Mouse (Mus musculus) lung, postnatal 0 days (tissue): ENCODE results near the gene Mtg2. TPM values are rescaled to one million over a fixed set of nuclear protein-coding genes. Genes with fewer than 3 reads are reported as not detected.

ENCODE experiments used
- ATAC-seq: fragments of 200-750 bp; cut with Nextera tagmentation; 2 replicates; pipeline ENCODE4 v1.8.0; 2017; ENCODE audit warnings: moderate library complexity
- DNase-seq: peaks from one replicate; pipeline ENCODE4 v3.0.0-alpha.2; 2016; ENCODE audit warnings: low spot score
- H3K27ac ChIP-seq: fragments of 300-500 bp; sonication (generic); 2 replicates; pipeline ENCODE4 v1.5.1; 2014; ENCODE audit warnings: antibody characterized with exemption, mild to moderate bottlenecking, low read length, mixed read lengths
- H3K27me3 ChIP-seq: fragments of 300-500 bp; sonication (generic); replicated peaks from 2 replicates; pipeline ENCODE4 v1.6.1; 2014; ENCODE audit warnings: low read length, mixed read lengths; ENCODE audit not compliant: insufficient read depth
- H3K36me3 ChIP-seq: fragments of 300-500 bp; sonication (generic); 2 replicates; pipeline ENCODE4 v1.6.1; 2014; ENCODE audit warnings: low read length, mixed read lengths; ENCODE audit not compliant: insufficient read depth
- H3K4me1 ChIP-seq: fragments of 300-500 bp; sonication (generic); 2 replicates; pipeline ENCODE4 v1.6.1; 2014; ENCODE audit warnings: antibody characterized with exemption, low read depth, low read length, mixed read lengths; ENCODE audit not compliant: insufficient read depth
- H3K4me2 ChIP-seq: fragments of 300-500 bp; sonication (generic); replicated peaks from 2 replicates; pipeline ENCODE4 v1.6.1; 2014; ENCODE audit warnings: low read depth, mild to moderate bottlenecking, low read length, moderate library complexity, mixed read lengths
- H3K4me3 ChIP-seq: fragments of 300-500 bp; sonication (generic); 2 replicates; pipeline ENCODE4 v1.5.1; 2014; ENCODE audit warnings: low read depth, low read length
- H3K9ac ChIP-seq: fragments of 300-500 bp; sonication (generic); replicated peaks from 2 replicates; pipeline ENCODE4 v1.6.1; 2014; ENCODE audit warnings: low read depth, mild to moderate bottlenecking
- H3K9me3 ChIP-seq: fragments of 300-500 bp; sonication (generic); 2 replicates; pipeline ENCODE4 v1.6.1; 2016; ENCODE audit warnings: low read length, mixed read lengths
- CTCF ChIP-seq: IDR thresholded peaks from 2 replicates; pipeline ENCODE4 v1.5.1; 2016; ENCODE audit warnings: antibody characterized with exemption, mild to moderate bottlenecking
- EP300 ChIP-seq: IDR thresholded peaks from 2 replicates; pipeline ENCODE4 v1.6.1; 2016; ENCODE audit warnings: antibody characterized with exemption, mild to moderate bottlenecking, control low read depth
- WGBS: fragments of 180-500 bp; shearing (Covaris S2); extraction: QIAGEN DNeasy Blood & Tissue Kit; methylation state at CpG from one replicate; pipeline ENCODE4 v1.1.7; 2014; 5-methylcytosine and 5-hydroxymethylcytosine counted together
- polyA plus RNA-seq: library from polyadenylated mRNA; unstranded; fragments of >200 nt; fragmentation: Nextera tagmentation; extraction: Ambion mirVana; gene quantifications from 2 replicates; pipeline ENCODE4 v1.2.1, GENCODE M21; 2015

Gene Mtg2
- polyA plus RNA-seq, 1 experiment from 2014 or later: 18.7 TPM

DNA sequence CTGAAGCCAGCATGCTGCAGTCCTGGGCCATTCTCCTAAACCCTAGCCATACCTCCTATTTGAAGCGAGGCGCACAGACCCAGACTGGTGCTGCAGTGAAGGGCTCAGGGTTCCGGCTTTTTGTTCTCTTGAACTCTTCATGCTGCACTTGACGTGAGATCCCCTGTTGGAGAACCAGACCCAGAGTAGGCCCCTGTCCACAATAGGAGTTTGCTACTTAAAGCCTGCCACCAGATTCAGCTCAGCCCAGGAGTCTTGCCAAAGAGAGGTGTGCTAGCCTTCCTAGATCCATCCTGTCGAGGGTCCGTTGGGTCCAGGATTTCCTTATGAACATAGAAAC, 44.6 kb upstream of the Mtg2 start:
- H3K9ac ChIP-seq: peak overlapping the region; percentile 81
- H3K27ac ChIP-seq: peak overlapping the region; percentile 91; the same call in 1 of the 2 replicates
- TF ChIP-seq CTCF (no peak), EP300 (no peak)
- peak overlapping the region; percentile 99 for H3K4me2 ChIP-seq
- H3K9me3 ChIP-seq: no peaks in the 10 kb centered on the region
- peaks cover 19% of the 10 kb centered on the region; the same call in 1 of the 2 replicates for H3K36me3 ChIP-seq
- DNase-seq (no peak), ATAC-seq (no peak)
- peaks cover 3% of the 10 kb centered on the region; the same call in 1 of the 2 replicates for H3K27me3 ChIP-seq
- 9% methylated on average over 6 of the region's 6 CpGs for WGBS
- peaks cover 24% of the 10 kb centered on the region; the same call in 1 of the 2 replicates for H3K4me1 ChIP-seq
- H3K4me3 ChIP-seq: peak overlapping the region; percentile 93

DNA sequence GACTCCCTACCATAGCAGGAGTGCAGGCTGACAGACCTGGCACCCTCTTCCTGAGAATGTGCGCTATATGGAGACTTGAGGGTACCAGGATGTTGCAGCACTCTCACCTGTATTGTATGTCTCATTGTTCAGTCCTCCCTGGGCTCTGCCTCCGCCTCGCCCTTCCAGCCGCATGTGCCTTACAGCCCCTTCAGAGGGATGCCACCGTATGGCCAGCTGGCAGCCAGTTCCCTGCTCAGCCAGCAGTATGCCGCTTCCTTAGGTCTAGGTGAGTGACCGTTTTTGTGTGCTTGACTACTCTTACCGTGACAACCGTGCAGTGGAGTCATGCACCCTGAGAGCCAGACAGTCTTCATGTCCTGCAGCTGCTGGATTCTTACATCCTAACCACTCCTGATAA, 42.6 kb upstream of the Mtg2 start:
- Histone ChIP-seq H3K4me3 (no peak overlapping the region), H3K9ac (no peak overlapping the region), H3K27ac (no peak overlapping the region), H3K27me3 (no peaks in the 10 kb centered on the region), H3K36me3 (peaks cover 36% of the 10 kb centered on the region), H3K9me3 (no peaks in the 10 kb centered on the region), H3K4me1 (peaks cover 24% of the 10 kb centered on the region; the same call in 1 of the 2 replicates), H3K4me2 (no peak overlapping the region)
- no peak for ATAC-seq
- TF ChIP-seq EP300 (no peak), CTCF (no peak)
- no peak for DNase-seq
- WGBS: 79% methylated on average over 9 of the region's 9 CpGs

DNA sequence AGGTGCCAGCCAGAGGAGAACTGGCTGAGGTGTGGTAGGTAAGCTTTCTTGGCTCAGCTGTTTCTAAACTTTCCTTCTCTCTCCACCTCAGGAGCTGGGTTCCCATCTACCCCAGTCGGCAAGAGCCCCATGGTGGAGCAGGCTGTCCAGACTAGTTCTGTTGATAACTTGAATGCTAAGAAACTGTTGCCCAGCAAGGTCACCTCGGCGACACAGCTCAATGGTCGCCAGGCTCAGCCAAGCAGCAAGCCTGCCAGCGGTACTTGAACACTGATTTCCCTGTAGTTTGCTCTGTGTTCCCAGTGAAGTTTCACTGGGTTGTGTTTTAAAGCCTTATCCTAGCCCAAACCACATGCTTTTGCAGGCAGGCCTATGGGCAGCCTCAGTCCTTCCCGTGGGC, 39.1 kb upstream of the Mtg2 start:
- Histone ChIP-seq H3K9ac (no peak overlapping the region), H3K4me3 (no peak overlapping the region), H3K9me3 (no peaks in the 10 kb centered on the region), H3K4me2 (no peak overlapping the region), H3K4me1 (peaks cover 16% of the 10 kb centered on the region; the same call in 1 of the 2 replicates), H3K27ac (no peak overlapping the region), H3K27me3 (no peaks in the 10 kb centered on the region), H3K36me3 (peaks cover 50% of the 10 kb centered on the region)
- 84% methylated on average over 6 of the region's 6 CpGs for WGBS
- DNase-seq (no peak), ATAC-seq (no peak)
- TF ChIP-seq EP300 (no peak), CTCF (no peak)

DNA sequence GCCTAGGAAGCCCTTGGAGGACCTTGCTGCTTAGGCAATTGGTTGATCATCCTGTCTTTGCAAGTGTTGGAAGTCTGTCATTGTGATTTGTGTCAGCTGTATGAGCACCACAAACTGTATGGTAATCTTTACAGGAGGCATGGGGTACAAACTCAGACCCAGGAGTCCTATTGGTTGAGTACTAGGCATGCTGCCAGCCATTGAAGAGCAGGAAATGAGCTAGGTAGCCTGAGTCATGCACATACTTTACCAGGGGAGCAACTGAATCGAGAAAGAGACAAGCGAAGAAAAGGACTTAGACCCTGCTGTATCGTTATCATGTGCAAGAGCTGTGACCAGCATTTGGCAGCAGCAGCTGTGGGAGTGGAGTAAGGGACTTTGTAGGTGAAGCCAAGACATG, 37.5 kb upstream of the Mtg2 start:
- ATAC-seq (peak; percentile 57; the same call in 1 of the 2 replicates), DNase-seq (no peak)
- Histone ChIP-seq H3K27ac (no peak overlapping the region), H3K9me3 (no peaks in the 10 kb centered on the region), H3K9ac (no peak overlapping the region), H3K4me3 (no peak overlapping the region), H3K4me1 (no peaks in the 10 kb centered on the region), H3K27me3 (no peaks in the 10 kb centered on the region), H3K36me3 (peaks cover 58% of the 10 kb centered on the region), H3K4me2 (no peak overlapping the region)
- WGBS: 58% methylated on average over 3 of the region's 3 CpGs
- TF ChIP-seq CTCF (no peak), EP300 (no peak)

DNA sequence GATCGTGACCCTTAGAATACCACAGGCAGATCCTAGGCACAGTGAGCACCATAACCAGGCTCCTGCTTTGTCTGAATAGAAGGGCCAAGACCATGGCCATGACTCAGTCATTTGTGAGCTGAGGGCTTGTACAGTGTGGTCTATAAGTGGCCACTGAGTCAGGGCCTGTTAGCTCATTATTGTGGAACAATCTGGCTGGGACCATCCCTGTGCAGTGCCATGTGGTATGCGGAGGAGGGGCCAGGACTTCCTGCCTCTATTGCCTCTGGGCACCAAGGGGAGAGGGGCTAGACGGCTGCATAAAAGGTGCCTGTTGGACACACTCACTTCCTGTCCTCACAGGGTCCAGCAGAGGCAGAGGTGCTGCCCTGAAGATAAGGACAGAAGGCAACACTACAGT, 36.4 kb upstream of the Mtg2 start:
- no peak overlapping the region for H3K27ac ChIP-seq
- H3K36me3 ChIP-seq: peaks cover 55% of the 10 kb centered on the region
- no peak overlapping the region for H3K4me3 ChIP-seq
- WGBS: 64% methylated on average over 3 of the region's 3 CpGs
- no peak for DNase-seq
- no peak for ATAC-seq
- no peak overlapping the region for H3K9ac ChIP-seq
- no peak overlapping the region for H3K4me2 ChIP-seq
- no peak for TF ChIP-seq EP300
- TF ChIP-seq CTCF: no peak
- H3K9me3 ChIP-seq: no peaks in the 10 kb centered on the region
- H3K4me1 ChIP-seq: no peaks in the 10 kb centered on the region
- H3K27me3 ChIP-seq: no peaks in the 10 kb centered on the region

DNA sequence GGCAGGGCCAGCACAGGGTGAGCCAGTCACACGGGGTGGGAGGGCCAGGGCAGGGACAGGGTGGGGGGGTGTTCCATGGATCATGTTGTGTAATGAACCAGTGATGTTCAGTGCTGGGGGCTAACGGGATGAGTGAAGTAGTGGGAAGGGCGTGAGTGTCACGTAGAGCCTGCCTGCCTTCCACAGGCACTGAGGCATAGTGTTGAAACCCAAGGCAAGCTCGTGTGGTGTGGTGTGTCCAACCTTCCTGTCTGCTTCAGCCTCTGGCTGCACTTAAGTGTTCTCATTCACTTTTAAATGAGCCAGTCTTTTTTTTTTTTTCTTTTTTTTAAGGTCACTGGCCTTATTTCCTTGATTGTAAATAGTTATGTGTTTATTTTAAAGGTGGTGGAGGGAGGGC, 35.6 kb upstream of the Mtg2 start:
- Histone ChIP-seq H3K4me3 (no peak overlapping the region), H3K9me3 (no peaks in the 10 kb centered on the region), H3K9ac (no peak overlapping the region), H3K36me3 (peaks cover 48% of the 10 kb centered on the region), H3K4me2 (no peak overlapping the region), H3K27ac (no peak overlapping the region), H3K4me1 (no peaks in the 10 kb centered on the region), H3K27me3 (no peaks in the 10 kb centered on the region)
- no peak for DNase-seq
- TF ChIP-seq CTCF: no peak
- no peak for TF ChIP-seq EP300
- no peak; the same call in 1 of the 2 replicates for ATAC-seq
- WGBS: 65% methylated on average over 5 of the region's 5 CpGs

DNA sequence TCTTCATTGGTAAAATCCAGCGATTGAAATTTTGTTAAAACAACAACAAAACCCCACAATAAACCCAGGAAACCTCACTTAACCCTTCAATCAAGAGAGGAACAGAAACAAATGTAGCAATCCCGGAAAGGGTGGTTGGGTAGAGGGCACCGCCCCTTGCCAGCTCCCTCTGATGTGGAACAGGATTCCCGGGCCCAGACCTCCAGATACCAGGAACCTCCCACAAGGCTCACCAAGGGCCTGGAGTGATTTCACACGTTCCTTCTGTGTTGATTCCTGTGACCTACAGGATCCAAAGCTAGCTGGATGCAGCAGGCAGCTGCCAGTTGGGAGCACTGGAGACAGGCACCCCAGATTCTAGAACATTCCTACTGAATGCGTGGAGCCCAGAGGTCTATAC, 30.0 kb upstream of the Mtg2 start:
- H3K4me2 ChIP-seq: no peak overlapping the region
- no peaks in the 10 kb centered on the region for H3K27me3 ChIP-seq
- H3K36me3 ChIP-seq: peaks cover 8% of the 10 kb centered on the region; the same call in 1 of the 2 replicates
- TF ChIP-seq CTCF (no peak), EP300 (no peak)
- 37% methylated on average over 6 of the region's 6 CpGs for WGBS
- no peak overlapping the region for H3K9ac ChIP-seq
- no peaks in the 10 kb centered on the region for H3K9me3 ChIP-seq
- H3K4me1 ChIP-seq: peaks cover 5% of the 10 kb centered on the region; the same call in 1 of the 2 replicates
- no peak overlapping the region for H3K4me3 ChIP-seq
- no peak overlapping the region for H3K27ac ChIP-seq
- peak; percentile 30 for DNase-seq
- no peak for ATAC-seq
